23 mouse cellular contexts compared by ENCODE assay signal in the genomic region with DNA sequence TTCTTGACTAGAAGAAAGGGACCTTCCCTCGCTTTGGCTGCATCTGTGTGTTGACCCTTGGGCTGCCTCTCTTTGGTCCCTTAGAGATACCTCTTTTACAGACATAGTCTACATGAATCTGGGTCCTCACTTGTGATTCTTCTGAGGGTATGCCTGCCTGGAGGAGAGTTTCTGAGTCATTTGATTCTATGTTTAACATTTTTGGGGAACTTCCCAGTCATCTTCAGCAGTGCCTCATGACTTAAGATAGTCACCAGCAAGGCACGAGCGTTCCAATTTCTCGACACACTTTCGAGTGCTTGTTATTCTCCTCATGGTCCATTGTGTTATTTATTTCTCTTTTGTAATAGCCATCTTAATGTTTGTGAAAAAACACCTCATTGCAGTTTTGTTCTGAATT.
DNase-seq lines count a peak whose midpoint lies in the region; TF ChIP-seq lines count a peak whose summit lies in the region.
"Had no signal": no experiment of that assay in that cellular context is flagged by ENCODE, and none has a peak within 500 bp of the region (broad histone marks: within the 10 kb centered on the region; RNA-seq: fewer than 3 reads in every experiment).

No protein-coding gene starts in this region.

- peak; percentile 13 to 19 for DNase-seq in left cerebral cortex, adult 2 months (ENCODE audit: extremely low spot score in 1 of 2, low spot score in 2 of 2)
- no peak for DNase-seq in left cerebral cortex, postnatal 4 days
- peak; percentile 82 for DNase-seq in telencephalon, adult 2 months (ENCODE audit: low read depth, low spot score)
- DNase-seq in c-Kit-positive CD71-positive TER-119-positive erythroid progenitor cells, embryonic 14.5 days (ENCODE audit: low spot score), result no peak
- no peak for DNase-seq in urinary bladder, postnatal 14 days (ENCODE audit: low spot score)
- DNase-seq: cerebellum, adult 9-10 months; kidney, adult 9 months; kidney, postnatal 14 days; lung, postnatal 4 days; retina, postnatal 1 day; thymus, postnatal 14 days had no signal

- no peaks in the 10 kb centered on the region for H3K79me2 ChIP-seq in macrophage (ENCODE audit: inconsistent target)

- TF ChIP-seq POLR2A in cortical plate, adult 2 months (IDR thresholded peaks at IDR 0.05; ENCODE audit: extremely low read depth, insufficient read depth, low read length), result no peak

- intact Hi-C loops in left cerebral cortex, adult 2 months (cut with DNase I), result loop anchor here (2.0 kb wide), 1 partner anchor 32 kb away; no protein-coding TSS in a partner anchor
- intact Hi-C loops in left cerebral cortex, postnatal 4 days (cut with DNase I), result no loop called here

- no peaks in the 10 kb centered on the region for H3K36me3 ChIP-seq in macrophage (ENCODE audit: inconsistent target)
- H3K36me3 ChIP-seq: embryonic facial prominence, embryonic 15.5 days; forebrain, embryonic 15.5 days; hindbrain, embryonic 10.5 days; limb, embryonic 15.5 days; lung, embryonic 15.5 days; midbrain, embryonic 15.5 days; neural tube, embryonic 12.5 days had no signal

- H3K4me1 ChIP-seq in cortical plate, adult 2 months (ENCODE audit: control insufficient read depth, insufficient read depth, low read length), result peaks cover 4% of the 10 kb centered on the region; the same call in 1 of the 2 replicates
- H3K4me1 ChIP-seq: embryonic facial prominence, embryonic 15.5 days; forebrain, embryonic 15.5 days; limb, embryonic 15.5 days; lung, embryonic 15.5 days; midbrain, embryonic 15.5 days; neural tube, embryonic 12.5 days had no signal

- peak overlapping the region; percentile 82 for H3K27ac ChIP-seq in left cerebral cortex, adult 2 months
- peak overlapping the region; percentile 60; the same call in 1 of the 2 replicates for H3K27ac ChIP-seq in cortical plate, adult 2 months (ENCODE audit: insufficient read depth, low read length)
- peak overlapping the region; percentile 90 for H3K27ac ChIP-seq in macrophage
- H3K27ac ChIP-seq: embryonic facial prominence, embryonic 15.5 days; forebrain, embryonic 15.5 days; hindbrain, embryonic 10.5 days; hindbrain, postnatal 0 days; layer of hippocampus, adult 2 months; limb, embryonic 15.5 days; liver, embryonic 14.5 days; lung, embryonic 15.5 days; midbrain, embryonic 15.5 days; neural tube, embryonic 12.5 days had no signal

- 47% methylated on average over 5 of the region's 5 CpGs for WGBS in macrophage (ENCODE audit: missing documents)

- TF ChIP-seq CTCF in left cerebral cortex, adult 2 months (IDR thresholded peaks at IDR 0.05), result no peak
- TF ChIP-seq CTCF in cortical plate, adult 2 months (IDR thresholded peaks at IDR 0.05; ENCODE audit: extremely low read depth, insufficient read depth, low read length), result no peak

- no peak overlapping the region for H3K4me3 ChIP-seq in left cerebral cortex, adult 2 months
- no peak overlapping the region for H3K4me3 ChIP-seq in cortical plate, adult 2 months (ENCODE audit: insufficient read depth, low read length)
- no peak overlapping the region for H3K4me3 ChIP-seq in macrophage (ENCODE audit: inconsistent target)
- H3K4me3 ChIP-seq: embryonic facial prominence, embryonic 15.5 days; forebrain, embryonic 15.5 days; hindbrain, embryonic 10.5 days; layer of hippocampus, adult 2 months; limb, embryonic 15.5 days; lung, embryonic 15.5 days; midbrain, embryonic 15.5 days; neural tube, embryonic 12.5 days had no signal

Comparison
In these comparisons a context has a peak if more than half of its experiments do, and no peak if none do; other contexts are left out.
1. DNase-seq: peak in left cerebral cortex, adult 2 months (2 of 2) and telencephalon, adult 2 months (single experiment); none in left cerebral cortex, postnatal 4 days (single experiment), c-Kit-positive CD71-positive TER-119-positive erythroid progenitor cells, embryonic 14.5 days (single experiment) and urinary bladder, postnatal 14 days (single experiment).
2. Peak in every context shown above with its lines, with median percentiles within 50 percentile points of each other: H3K27ac ChIP-seq.